Mouse (Mus musculus) myocyte (in vitro differentiated cells): Measurements from ENCODE around the gene Sppl3.

Source experiments
- MAX ChIP-seq: IDR thresholded peaks from one replicate; pipeline ENCODE4 v1.6.1; 2011; ENCODE audit warnings: low read depth, mild to moderate bottlenecking, control low read depth
- MYOG ChIP-seq, 3 experiments: IDR thresholded peaks; one replicate each; pipeline ENCODE4 v1.6.1; 2011; ENCODE audit warnings: control low read depth in 2 of 3, low read depth in 2 of 3, mild to moderate bottlenecking in 2 of 3; ENCODE audit not compliant: insufficient read length in 2 of 3, control insufficient read depth in 1 of 3, insufficient read depth in 1 of 3
- POLR2A ChIP-seq: IDR thresholded peaks from one replicate; pipeline ENCODE4 v1.6.1; 2011; ENCODE audit warnings: low read depth, mild to moderate bottlenecking, control low read depth, moderate library complexity; ENCODE audit not compliant: insufficient read length
- POLR2AphosphoS2 ChIP-seq: IDR thresholded peaks from one replicate; pipeline ENCODE4 v1.6.1; 2011; ENCODE audit warnings: low read depth, control low read depth; ENCODE audit not compliant: insufficient read length
- REST ChIP-seq: IDR thresholded peaks from one replicate; pipeline ENCODE4 v1.6.1; 2011; ENCODE audit warnings: mild to moderate bottlenecking, control low read depth, moderate library complexity; ENCODE audit not compliant: insufficient read depth, insufficient read length
- TCF12 ChIP-seq: IDR thresholded peaks from one replicate; pipeline ENCODE4 v1.6.1; 2011; ENCODE audit warnings: mild to moderate bottlenecking, control low read depth; ENCODE audit not compliant: poor library complexity, insufficient read depth, severe bottlenecking
- USF1 ChIP-seq: IDR thresholded peaks from one replicate; pipeline ENCODE4 v1.6.1; 2011; ENCODE audit warnings: low read depth, mild to moderate bottlenecking, control low read depth, moderate library complexity

- TF ChIP-seq MAX = no peak
- no peak for TF ChIP-seq POLR2A
- TF ChIP-seq TCF12 = no peak
- TF ChIP-seq USF1 = no peak
- no peak for TF ChIP-seq REST
- TF ChIP-seq POLR2AphosphoS2 = no peak
- TF ChIP-seq MYOG (IDR thresholded peaks at IDR 0.05; ENCODE audit: control insufficient read depth in 1 of 3, insufficient read depth in 1 of 3, insufficient read length in 2 of 3, low read depth in 2 of 3) = no peak
These were observed 128.2 kb downstream of the Sppl3 start for GRCm38 (mm10) chr5:115139124-115139523.
